Mouse (Mus musculus): ENCODE results near the gene Armh2. TPM values are rescaled to one million over a fixed set of nuclear protein-coding genes. Genes with fewer than 3 reads are reported as not detected.

Armh2 gene
- polyA plus RNA-seq, 1 experiment, result not detected

DNA sequence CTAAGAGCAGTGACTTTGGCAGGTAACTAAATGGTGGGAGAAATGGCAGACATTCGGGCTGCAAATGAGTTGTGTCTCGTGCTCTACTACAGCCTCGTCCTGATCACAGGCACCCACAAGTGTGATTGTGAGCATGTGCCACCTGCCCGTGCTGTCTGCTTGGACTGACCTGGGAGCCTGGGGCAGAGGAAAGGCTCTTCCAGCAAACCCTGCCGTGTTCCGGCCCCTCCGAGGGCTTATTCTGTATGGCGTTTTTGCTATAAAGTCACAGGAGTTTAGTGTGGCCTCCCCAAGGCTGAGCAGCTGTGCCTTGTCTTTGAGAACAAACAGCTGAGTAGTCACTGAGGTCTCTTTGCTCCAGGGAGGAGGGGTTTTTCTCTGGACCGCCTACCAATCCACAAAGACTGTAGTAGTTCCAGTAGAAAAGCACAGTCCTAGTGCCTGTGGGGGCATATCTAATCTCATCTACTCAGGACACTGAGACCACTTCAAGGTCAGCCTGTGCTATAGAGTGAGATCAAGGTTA lies 26.6 kb upstream of the Armh2 start:
- H3K4me3 ChIP-seq (replicated peaks; ENCODE audit: control insufficient read depth, low read depth, low read length), result no peak overlapping the region
- whole genome bisulfite sequencing, result 88% methylated on average over 9 of the region's 9 CpGs
- no peak for TF ChIP-seq POLR2A (IDR thresholded peaks at IDR 0.05; ENCODE audit: borderline replicate concordance, control insufficient read depth, low read depth, low read length)
- TF ChIP-seq CTCF (IDR thresholded peaks at IDR 0.05; ENCODE audit: control insufficient read depth, insufficient read depth, low read length), result no peak
- H3K27ac ChIP-seq (ENCODE audit: control insufficient read depth, insufficient read depth, low read depth, low read length, poor library complexity), result no peak overlapping the region
- H3K4me1 ChIP-seq (ENCODE audit: control insufficient read depth, insufficient read depth, low read length), result peaks cover 2% of the 10 kb centered on the region; the same call in 1 of the 2 replicates

DNA sequence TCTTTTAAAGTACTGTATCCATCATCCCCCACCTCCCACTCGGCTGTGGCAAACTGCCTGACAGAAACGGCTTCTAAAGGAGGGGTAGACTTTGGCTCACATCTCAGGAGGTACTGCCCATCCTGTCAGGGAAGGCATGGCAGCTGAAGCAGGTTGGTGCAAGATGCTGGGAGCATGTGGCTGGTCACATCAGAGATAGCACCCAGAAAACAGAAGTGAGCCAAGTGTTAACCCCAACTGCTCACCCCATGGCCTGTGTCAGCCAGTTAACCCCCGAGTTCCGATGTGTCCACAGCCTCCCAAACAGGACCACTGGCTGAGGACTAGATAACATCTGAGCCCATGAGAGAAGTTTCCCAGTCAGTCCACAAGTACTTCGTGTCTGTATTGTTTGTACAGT lies 25.4 kb upstream of the Armh2 start:
- 81% methylated on average over 5 of the region's 5 CpGs for WGBS
- TF ChIP-seq POLR2A (IDR thresholded peaks at IDR 0.05; ENCODE audit: borderline replicate concordance, control insufficient read depth, low read depth, low read length) (no peak), CTCF (IDR thresholded peaks at IDR 0.05; ENCODE audit: control insufficient read depth, insufficient read depth, low read length) (no peak)

DNA sequence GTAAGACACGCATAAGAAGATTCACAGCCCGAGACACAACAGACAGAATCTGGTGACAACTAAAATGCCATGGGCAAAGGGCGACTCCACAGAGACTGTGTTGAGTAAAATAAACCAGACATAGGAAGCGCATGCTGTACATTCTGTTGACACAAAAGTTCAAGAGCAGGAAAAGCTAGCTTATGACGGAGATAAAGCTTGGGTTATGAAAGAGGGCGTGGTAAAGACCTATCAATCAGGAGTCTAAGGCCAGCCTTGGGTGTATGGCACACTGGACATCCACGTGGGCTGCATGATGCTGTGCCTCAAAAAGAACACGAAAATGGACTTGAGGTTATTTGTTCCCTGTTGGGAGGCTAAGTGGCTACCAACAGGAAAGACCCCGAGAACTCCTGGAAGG lies 24.6 kb upstream of the Armh2 start:
- H3K4me3 ChIP-seq (replicated peaks; ENCODE audit: control insufficient read depth, low read depth, low read length), result no peak overlapping the region
- H3K27ac ChIP-seq (ENCODE audit: control insufficient read depth, insufficient read depth, low read depth, low read length, poor library complexity), result no peak overlapping the region
- no peaks in the 10 kb centered on the region for H3K4me1 ChIP-seq (ENCODE audit: control insufficient read depth, insufficient read depth, low read length)
- 85% methylated on average over 9 of the region's 9 CpGs for WGBS
- TF ChIP-seq POLR2A (IDR thresholded peaks at IDR 0.05; ENCODE audit: borderline replicate concordance, control insufficient read depth, low read depth, low read length) (no peak), CTCF (IDR thresholded peaks at IDR 0.05; ENCODE audit: control insufficient read depth, insufficient read depth, low read length) (no peak)

More for the DNA sequence above, 25.4 kb upstream of the Armh2 start:
- no peaks in the 10 kb centered on the region for H3K4me1 ChIP-seq (ENCODE audit: control insufficient read depth, insufficient read depth, low read length)
- H3K4me3 ChIP-seq (replicated peaks; ENCODE audit: control insufficient read depth, low read depth, low read length), result no peak overlapping the region
- H3K27ac ChIP-seq (ENCODE audit: control insufficient read depth, insufficient read depth, low read depth, low read length, poor library complexity), result no peak overlapping the region

DNA sequence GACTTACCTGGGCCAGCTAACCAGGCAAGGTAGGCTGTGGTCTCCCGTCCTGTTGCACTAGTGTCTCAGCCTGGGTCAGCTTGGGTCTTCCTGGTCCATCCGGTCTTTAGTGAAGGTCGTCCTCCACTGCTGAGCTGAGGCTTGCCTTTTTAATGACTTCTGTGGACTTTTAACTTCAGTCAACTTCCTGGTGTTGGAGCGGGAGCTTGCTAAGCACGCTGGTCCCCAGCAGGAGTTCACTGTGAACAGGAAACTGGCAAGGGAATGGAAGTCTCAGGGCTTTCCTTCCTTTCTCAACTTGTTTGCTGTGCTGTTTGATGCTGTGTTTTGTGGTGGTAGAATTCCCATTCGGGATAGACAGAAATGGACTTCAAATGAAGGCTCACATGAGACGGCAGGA lies 23.4 kb upstream of the Armh2 start:
- Histone ChIP-seq H3K4me3 (replicated peaks; ENCODE audit: control insufficient read depth, low read depth, low read length) (no peak overlapping the region), H3K4me1 (ENCODE audit: control insufficient read depth, insufficient read depth, low read length) (no peaks in the 10 kb centered on the region), H3K27ac (ENCODE audit: control insufficient read depth, insufficient read depth, low read depth, low read length, poor library complexity) (no peak overlapping the region)
- 86% methylated on average over 7 of the region's 7 CpGs for WGBS
- TF ChIP-seq CTCF (IDR thresholded peaks at IDR 0.05; ENCODE audit: control insufficient read depth, insufficient read depth, low read length) (no peak), POLR2A (IDR thresholded peaks at IDR 0.05; ENCODE audit: borderline replicate concordance, control insufficient read depth, low read depth, low read length) (no peak)

DNA sequence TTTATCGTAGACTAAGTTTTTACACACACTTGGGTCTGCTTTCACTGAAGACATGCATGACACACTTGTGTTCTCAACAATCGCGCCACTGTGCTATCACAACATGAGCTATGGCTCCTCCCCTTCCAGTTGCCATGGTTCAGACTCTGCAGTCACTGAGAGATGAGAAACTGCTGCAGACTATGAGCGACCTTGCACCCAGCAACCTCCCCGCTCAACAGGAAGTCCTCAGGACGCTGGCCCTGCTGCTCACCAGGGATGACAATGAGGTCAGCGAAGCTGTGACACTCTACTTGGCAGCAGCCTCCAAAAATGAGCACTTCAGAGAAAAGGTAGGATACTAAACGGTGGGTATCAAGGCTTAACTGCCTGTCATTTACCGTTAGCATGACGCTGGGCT lies 19.5 kb upstream of the Armh2 start:
- H3K4me1 ChIP-seq (ENCODE audit: control insufficient read depth, insufficient read depth, low read length), result no peaks in the 10 kb centered on the region; the same call in 1 of the 2 replicates
- 88% methylated on average over 10 of the region's 10 CpGs for WGBS
- no peak overlapping the region for H3K4me3 ChIP-seq (replicated peaks; ENCODE audit: control insufficient read depth, low read depth, low read length)
- no peak overlapping the region for H3K27ac ChIP-seq (ENCODE audit: control insufficient read depth, insufficient read depth, low read depth, low read length, poor library complexity)
- no peak for TF ChIP-seq POLR2A (IDR thresholded peaks at IDR 0.05; ENCODE audit: borderline replicate concordance, control insufficient read depth, low read depth, low read length)

DNA sequence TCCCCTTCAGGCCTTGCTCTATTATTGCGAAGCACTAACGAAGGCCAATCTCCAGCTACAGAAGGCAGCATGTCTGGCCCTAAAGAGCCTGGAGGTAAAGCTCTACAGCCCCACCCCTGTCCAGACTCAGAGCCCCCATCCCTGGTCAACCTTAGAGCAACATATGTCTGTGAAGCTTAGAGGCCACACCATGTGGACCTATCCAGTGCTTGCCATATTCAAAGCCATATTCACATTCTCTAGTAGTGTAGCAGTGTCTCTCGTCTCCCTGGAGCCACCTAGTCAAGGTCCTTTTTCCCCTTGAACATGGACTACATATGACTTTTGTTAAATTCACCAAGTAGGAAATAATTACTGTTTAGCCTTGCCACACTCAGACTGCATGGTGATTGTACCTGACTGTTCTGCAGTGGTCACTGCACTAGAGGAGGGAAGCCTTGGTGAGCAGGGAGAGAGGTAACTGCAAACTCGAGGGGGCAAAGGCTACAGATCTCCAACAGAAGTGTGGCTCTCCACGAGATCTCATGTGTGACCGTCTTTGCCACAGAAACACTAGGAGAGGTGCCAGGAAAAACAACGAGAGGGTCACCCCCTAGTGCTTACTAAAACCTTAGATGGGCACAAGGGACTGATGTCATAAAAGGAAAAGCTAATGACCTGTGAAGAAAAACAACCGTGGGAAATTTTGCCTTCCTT lies 17.2 kb upstream of the Armh2 start:
- Histone ChIP-seq H3K4me1 (ENCODE audit: control insufficient read depth, insufficient read depth, low read length) (no peaks in the 10 kb centered on the region; the same call in 1 of the 2 replicates), H3K4me3 (replicated peaks; ENCODE audit: control insufficient read depth, low read depth, low read length) (no peak overlapping the region), H3K27ac (ENCODE audit: control insufficient read depth, insufficient read depth, low read depth, low read length, poor library complexity) (no peak overlapping the region)
- no peak for TF ChIP-seq CTCF (IDR thresholded peaks at IDR 0.05; ENCODE audit: control insufficient read depth, insufficient read depth, low read length)
- no peak for TF ChIP-seq POLR2A (IDR thresholded peaks at IDR 0.05; ENCODE audit: borderline replicate concordance, control insufficient read depth, low read depth, low read length)
- 83% methylated on average over 8 of the region's 8 CpGs for WGBS

GRCm38 (mm10) chr13:24724395-24724759 lies 16.7 kb upstream of the Armh2 start:
- H3K4me1 ChIP-seq (ENCODE audit: control insufficient read depth, insufficient read depth, low read length), result no peaks in the 10 kb centered on the region; the same call in 1 of the 2 replicates
- no peak for TF ChIP-seq CTCF (IDR thresholded peaks at IDR 0.05; ENCODE audit: control insufficient read depth, insufficient read depth, low read length)
- no peak for TF ChIP-seq POLR2A (IDR thresholded peaks at IDR 0.05; ENCODE audit: borderline replicate concordance, control insufficient read depth, low read depth, low read length)
- H3K27ac ChIP-seq (ENCODE audit: control insufficient read depth, insufficient read depth, low read depth, low read length, poor library complexity), result no peak overlapping the region
- 86% methylated on average over 4 of the region's 4 CpGs for WGBS
- H3K4me3 ChIP-seq (replicated peaks; ENCODE audit: control insufficient read depth, low read depth, low read length), result no peak overlapping the region

DNA sequence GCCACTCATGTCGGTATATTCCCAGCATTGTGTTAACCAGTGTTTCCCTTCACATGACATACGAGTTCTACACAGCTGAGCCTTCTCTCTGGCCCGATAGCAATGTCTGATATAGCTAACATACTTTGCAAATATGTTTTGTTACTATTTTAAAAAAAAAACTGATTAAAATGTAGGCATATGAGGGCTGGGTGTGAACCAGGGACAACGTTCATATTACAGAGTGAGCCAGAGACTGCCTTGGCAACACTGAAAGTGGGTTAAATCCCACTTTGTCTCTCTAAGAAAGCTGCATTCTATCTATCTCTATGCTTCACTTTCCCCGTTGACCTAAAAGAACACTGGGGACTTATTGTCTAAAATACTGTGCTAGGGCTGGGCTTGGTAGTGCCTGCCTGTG lies 11.9 kb upstream of the Armh2 start:
- Histone ChIP-seq H3K27ac (ENCODE audit: control insufficient read depth, insufficient read depth, low read depth, low read length, poor library complexity) (no peak overlapping the region), H3K4me3 (replicated peaks; ENCODE audit: control insufficient read depth, low read depth, low read length) (no peak overlapping the region), H3K4me1 (ENCODE audit: control insufficient read depth, insufficient read depth, low read length) (no peaks in the 10 kb centered on the region; the same call in 1 of the 2 replicates)
- TF ChIP-seq CTCF (IDR thresholded peaks at IDR 0.05; ENCODE audit: control insufficient read depth, insufficient read depth, low read length) (no peak), POLR2A (IDR thresholded peaks at IDR 0.05; ENCODE audit: borderline replicate concordance, control insufficient read depth, low read depth, low read length) (no peak)
- 89% methylated on average over 5 of the region's 5 CpGs for WGBS

Data from bone marrow, adult 2 months (tissue).